Mouse (Mus musculus) neural tube, embryonic 15.5 days (tissue): ENCODE measurements around the gene Acoxl. TPM values are rescaled to one million over a fixed set of nuclear protein-coding genes. Genes with fewer than 3 reads are reported as not detected.
A peak's percentile ranks its signal among the peaks of the same experiment; 100 is the strongest.

Experiments
- ATAC-seq: fragments of 200-750 bp; cut with Nextera tagmentation; 2 replicates; pipeline ENCODE4 v1.8.0; 2017; ENCODE audit warnings: mild to moderate bottlenecking, moderate TSS enrichment, moderate library complexity; ENCODE audit not compliant: low FRiP score
- H3K27ac ChIP-seq: fragments of 300-500 bp; sonication (generic); replicated peaks from 2 replicates; pipeline ENCODE4 v1.5.1; 2015; ENCODE audit warnings: mild to moderate bottlenecking, inconsistent platforms
- H3K27me3 ChIP-seq: fragments of 300-500 bp; sonication (generic); replicated peaks from 2 replicates; pipeline ENCODE4 v1.6.1; 2015; ENCODE audit warnings: inconsistent platforms
- H3K36me3 ChIP-seq: fragments of 300-500 bp; sonication (generic); 2 replicates; pipeline ENCODE4 v1.6.1; 2015; ENCODE audit warnings: inconsistent platforms
- H3K4me1 ChIP-seq: fragments of 300-500 bp; sonication (generic); 2 replicates; pipeline ENCODE4 v1.6.1; 2015; ENCODE audit warnings: inconsistent platforms
- H3K4me2 ChIP-seq: fragments of 300-500 bp; sonication (generic); 2 replicates; pipeline ENCODE4 v1.6.1; 2015; ENCODE audit warnings: inconsistent platforms, mild to moderate bottlenecking, moderate library complexity
- H3K4me3 ChIP-seq: fragments of 300-500 bp; sonication (generic); replicated peaks from 2 replicates; pipeline ENCODE4 v1.5.1; 2015; ENCODE audit warnings: mild to moderate bottlenecking, inconsistent platforms
- H3K9ac ChIP-seq: fragments of 300-500 bp; sonication (generic); replicated peaks from 2 replicates; pipeline ENCODE4 v1.6.1; 2015; ENCODE audit warnings: mild to moderate bottlenecking, inconsistent platforms
- H3K9me3 ChIP-seq: fragments of 300-500 bp; sonication (generic); replicated peaks from 2 replicates; pipeline ENCODE4 v1.6.1; 2016; ENCODE audit warnings: inconsistent platforms
- WGBS: fragments of 180-500 bp; shearing (Covaris S2); methylation state at CpG from one replicate; pipeline ENCODE4 v1.1.7; 2015; ENCODE audit warnings: mixed read lengths; 5-methylcytosine and 5-hydroxymethylcytosine counted together
- polyA plus RNA-seq: library from polyadenylated mRNA; unstranded; fragments of >200 nt; fragmentation: Nextera tagmentation; extraction: Ambion mirVana; gene quantifications from 2 replicates; pipeline ENCODE4 v1.2.1, GENCODE M21; 2015

Gene Acoxl
- polyA plus RNA-seq: 0.13 and 0.33 TPM in 2 replicates

DNA sequence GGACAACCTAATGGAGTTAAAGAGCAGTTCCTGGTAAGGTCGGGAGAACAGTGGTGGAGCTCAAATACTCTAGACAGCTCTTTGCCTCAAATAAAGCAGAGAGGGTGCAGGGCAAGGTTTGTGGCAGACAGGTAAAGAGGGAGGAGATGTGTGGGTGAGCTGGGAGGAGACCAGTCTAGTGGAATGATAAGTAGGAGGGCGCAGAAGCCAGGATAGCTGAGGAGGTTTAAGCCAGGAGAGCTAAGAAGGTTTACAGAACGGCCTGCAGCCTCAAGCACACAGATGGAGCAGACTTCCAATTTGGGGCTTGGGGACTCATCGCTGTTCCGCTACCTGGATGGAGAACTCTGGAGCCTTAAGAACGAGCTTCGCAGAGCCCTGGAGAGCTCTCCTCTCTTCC lies at the start of gene Acoxl:
TSS of gene Acoxl (plus strand) at position 301 of the 400 bp plus-strand sequence.
- no peak within 1 kb of the TSS for H3K9ac ChIP-seq
- no peak within 1 kb of the TSS for H3K4me3 ChIP-seq
- no peaks in the 10 kb centered on the region for H3K9me3 ChIP-seq
- H3K27ac ChIP-seq: no peak within 1 kb of the TSS
- H3K4me1 ChIP-seq: no peaks in the 10 kb centered on the region
- no peaks in the 10 kb centered on the region for H3K36me3 ChIP-seq
- no peak within 1 kb of the TSS for H3K4me2 ChIP-seq
- peaks cover 29% of the 10 kb centered on the region for H3K27me3 ChIP-seq
- WGBS: 69% methylated on average over 7 of the region's 7 CpGs
- ATAC-seq: no peak

- Histone ChIP-seq H3K27ac (peak overlapping the region; percentile 60), H3K4me2 (peak overlapping the region; percentile 71), H3K4me3 (peak overlapping the region; percentile 65), H3K36me3 (no peaks in the 10 kb centered on the region), H3K4me1 (peaks cover 29% of the 10 kb centered on the region), H3K9me3 (no peaks in the 10 kb centered on the region), H3K27me3 (no peaks in the 10 kb centered on the region), H3K9ac (peak overlapping the region; percentile 64)
- no peak for ATAC-seq
- 4% methylated on average over 11 of the region's 11 CpGs for WGBS
Observed at GRCm38 (mm10) chr2:127789138-127789537, 49.5 kb upstream of the Acoxl start.

DNA sequence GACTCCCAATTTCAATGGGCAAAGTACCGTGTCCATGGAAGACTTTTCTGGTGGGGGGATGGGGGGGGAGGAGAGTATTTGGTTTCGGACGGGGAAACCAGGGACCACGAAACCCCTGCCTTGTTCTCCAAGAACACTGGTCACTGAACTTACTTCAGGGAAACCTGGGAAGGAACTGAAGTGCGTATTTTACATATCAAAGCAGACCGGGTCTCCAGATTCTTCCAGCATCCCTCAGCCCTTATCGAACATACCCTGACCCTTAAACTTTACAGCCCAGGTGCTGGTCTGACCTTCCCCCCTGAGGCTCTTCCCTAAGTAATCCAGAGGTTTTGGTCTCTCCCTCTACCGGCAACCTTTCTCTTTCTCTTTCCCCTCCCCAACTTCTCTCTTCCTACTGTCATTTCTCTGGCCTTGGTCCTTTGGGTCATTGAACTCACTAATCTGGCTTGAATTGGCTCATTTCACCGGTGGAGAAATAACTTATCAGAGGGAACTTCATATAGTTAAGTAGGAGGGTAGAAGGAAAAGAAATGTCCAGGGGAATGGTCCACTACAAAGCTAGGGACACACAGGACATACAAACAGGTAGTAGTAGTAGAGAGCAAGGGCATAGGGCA lies 48.9 kb upstream of the Acoxl start:
- H3K9me3 ChIP-seq: no peaks in the 10 kb centered on the region
- H3K9ac ChIP-seq: peak overlapping the region; percentile 8; the same call in 1 of the 2 replicates
- ATAC-seq: no peak
- H3K27me3 ChIP-seq: no peaks in the 10 kb centered on the region
- WGBS: 15% methylated on average over 9 of the region's 9 CpGs
- H3K4me1 ChIP-seq: peaks cover 29% of the 10 kb centered on the region
- peak overlapping the region; percentile 71 for H3K4me2 ChIP-seq
- peak overlapping the region; percentile 65; the same call in 1 of the 2 replicates for H3K4me3 ChIP-seq
- no peak overlapping the region for H3K27ac ChIP-seq
- no peaks in the 10 kb centered on the region for H3K36me3 ChIP-seq

DNA sequence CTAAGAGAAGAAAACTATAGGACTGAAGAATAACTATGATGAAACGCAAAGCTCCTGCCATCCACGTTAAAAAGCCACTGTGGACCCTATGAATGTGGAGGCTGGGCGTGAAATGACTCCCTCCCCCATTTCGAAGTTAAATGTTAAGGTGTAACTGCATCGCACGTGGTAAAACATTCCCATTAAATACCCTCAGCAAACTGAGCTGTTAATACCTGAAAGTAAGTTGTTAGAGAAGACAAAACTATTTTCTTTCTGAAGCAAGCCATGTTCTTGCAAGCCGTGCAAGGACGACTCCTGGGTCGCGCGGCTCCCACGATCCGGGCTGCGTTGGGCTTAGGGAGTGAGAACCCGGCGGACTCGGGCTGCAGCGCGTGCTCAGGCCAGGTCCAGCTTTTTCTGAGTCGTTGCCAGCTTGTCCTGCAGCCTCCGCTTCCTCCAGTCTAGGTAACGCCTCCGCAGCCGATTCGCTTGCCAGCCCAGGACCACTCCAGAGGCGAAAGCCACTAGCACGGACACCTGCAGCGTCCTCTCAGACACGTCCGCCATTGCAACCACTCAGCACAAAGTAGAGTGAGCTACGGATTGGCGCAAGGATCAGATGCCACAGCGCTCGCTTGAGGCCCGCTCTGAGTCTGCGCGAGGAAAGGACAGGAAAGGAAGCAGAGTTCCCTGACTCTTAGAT lies 46.6 kb upstream of the Acoxl start, which contains the start of gene Mtln:
TSS of gene Mtln (minus strand) at position 570 of the 685 bp plus-strand sequence.
- Histone ChIP-seq H3K4me3 (peak within 1 kb of the TSS; percentile 85), H3K27me3 (no peaks in the 10 kb centered on the region), H3K36me3 (no peaks in the 10 kb centered on the region), H3K9me3 (no peaks in the 10 kb centered on the region), H3K4me1 (peaks cover 29% of the 10 kb centered on the region), H3K9ac (peak within 1 kb of the TSS; percentile 82), H3K27ac (peak within 1 kb of the TSS; percentile 91), H3K4me2 (peak within 1 kb of the TSS; percentile 62)
- ATAC-seq: peak; percentile 97
- 4% methylated on average over 37 of the region's 37 CpGs for WGBS

- under 1% methylated on average over 56 of the region's 56 CpGs for WGBS
- Histone ChIP-seq H3K4me2 (peak within 1 kb of the TSS; percentile 97), H3K4me1 (peaks cover 11% of the 10 kb centered on the region), H3K9me3 (no peaks in the 10 kb centered on the region), H3K36me3 (no peaks in the 10 kb centered on the region), H3K27me3 (0 out of 2 replicates have a peak, but pooled peaks cover 2% of the 10 kb centered on the region), H3K4me3 (peak within 1 kb of the TSS; percentile 60), H3K9ac (peak within 1 kb of the TSS; percentile 48), H3K27ac (peak within 1 kb of the TSS; percentile 73)
- ATAC-seq: peak; percentile 100
Observed at GRCm38 (mm10) chr2:127831401-127832102, 7.1 kb upstream of the Acoxl start, which contains the start of gene Bub1. Bub1 (minus strand) TSS chr2:127831865.

GRCm38 (mm10) chr2:127832103-127832832 lies 6.4 kb upstream of the Acoxl start:
- WGBS: 37% methylated on average over 11 of the region's 11 CpGs
- Histone ChIP-seq H3K27ac (peak overlapping the region; percentile 73), H3K4me3 (peak overlapping the region; percentile 60), H3K9ac (peak overlapping the region; percentile 48), H3K27me3 (peaks cover 7% of the 10 kb centered on the region; the same call in 1 of the 2 replicates), H3K4me1 (peaks cover 11% of the 10 kb centered on the region), H3K4me2 (peak overlapping the region; percentile 97), H3K36me3 (no peaks in the 10 kb centered on the region), H3K9me3 (no peaks in the 10 kb centered on the region)
- ATAC-seq: peak; percentile 54

- peaks cover 9% of the 10 kb centered on the region; the same call in 1 of the 2 replicates for H3K27me3 ChIP-seq
- H3K9me3 ChIP-seq: no peaks in the 10 kb centered on the region
- no peak overlapping the region for H3K4me3 ChIP-seq
- H3K9ac ChIP-seq: no peak overlapping the region
- no peak overlapping the region for H3K4me2 ChIP-seq
- no peaks in the 10 kb centered on the region for H3K36me3 ChIP-seq
- no peak overlapping the region for H3K27ac ChIP-seq
- no peak for ATAC-seq
- H3K4me1 ChIP-seq: peaks cover 11% of the 10 kb centered on the region
- WGBS: 27% methylated on average over 2 of the region's 2 CpGs
Observed at GRCm38 (mm10) chr2:127832833-127833190, 5.9 kb upstream of the Acoxl start.

GRCm38 (mm10) chr2:127839425-127839824 lies 749 bp downstream of the Acoxl start:
- no peak overlapping the region for H3K27ac ChIP-seq

DNA sequence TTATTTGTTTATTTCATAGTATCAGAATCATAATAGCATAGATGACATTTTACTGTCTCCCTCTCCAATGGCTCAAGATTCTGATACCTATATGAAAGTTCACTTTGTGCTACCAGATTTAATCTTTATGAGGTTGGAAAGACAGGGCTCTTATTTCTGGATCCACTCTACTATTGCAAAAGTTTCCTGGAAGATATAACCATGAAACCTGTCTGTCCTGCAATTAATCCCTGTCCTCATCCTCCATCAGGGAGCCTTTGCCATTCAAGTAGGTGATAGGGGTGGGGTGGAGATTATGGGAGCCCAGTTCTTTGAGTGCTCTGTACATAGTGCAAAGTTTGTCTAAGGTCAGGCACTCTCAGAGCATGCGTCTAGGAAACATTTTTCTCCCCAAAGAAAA lies 2.7 kb downstream of the Acoxl start:
- ATAC-seq: no peak

More at GRCm38 (mm10) chr2:127839425-127839824, 749 bp downstream of the Acoxl start:
- H3K27me3 ChIP-seq: peaks cover 29% of the 10 kb centered on the region
- H3K4me2 ChIP-seq: no peak overlapping the region
- no peak overlapping the region for H3K9ac ChIP-seq
- 19% methylated on average over 11 of the region's 11 CpGs for WGBS
- H3K9me3 ChIP-seq: no peaks in the 10 kb centered on the region
- ATAC-seq: no peak
- H3K4me1 ChIP-seq: no peaks in the 10 kb centered on the region
- H3K4me3 ChIP-seq: no peak overlapping the region
- no peaks in the 10 kb centered on the region for H3K36me3 ChIP-seq

GRCm38 (mm10) chr2:127842421-127842820 lies 3.7 kb downstream of the Acoxl start:
- Histone ChIP-seq H3K27ac (no peak overlapping the region), H3K27me3 (peaks cover 20% of the 10 kb centered on the region), H3K9me3 (no peaks in the 10 kb centered on the region), H3K9ac (no peak overlapping the region), H3K36me3 (no peaks in the 10 kb centered on the region), H3K4me1 (no peaks in the 10 kb centered on the region), H3K4me3 (no peak overlapping the region), H3K4me2 (no peak overlapping the region)
- no peak for ATAC-seq
- 79% methylated on average over 3 of the region's 3 CpGs for WGBS

More for the DNA sequence above, 2.7 kb downstream of the Acoxl start:
- H3K36me3 ChIP-seq: no peaks in the 10 kb centered on the region
- H3K4me1 ChIP-seq: no peaks in the 10 kb centered on the region
- no peak overlapping the region for H3K9ac ChIP-seq
- no peak overlapping the region for H3K27ac ChIP-seq
- H3K27me3 ChIP-seq: peaks cover 27% of the 10 kb centered on the region
- no peak overlapping the region for H3K4me2 ChIP-seq
- H3K4me3 ChIP-seq: no peak overlapping the region
- H3K9me3 ChIP-seq: no peaks in the 10 kb centered on the region
- WGBS: 84% methylated on average over 1 of the region's 1 CpGs

GRCm38 (mm10) chr2:127845346-127845982 lies 6.8 kb downstream of the Acoxl start:
- Histone ChIP-seq H3K4me1 (no peaks in the 10 kb centered on the region), H3K4me2 (no peak overlapping the region), H3K4me3 (no peak overlapping the region), H3K9me3 (no peaks in the 10 kb centered on the region), H3K36me3 (no peaks in the 10 kb centered on the region), H3K27ac (no peak overlapping the region), H3K9ac (no peak overlapping the region), H3K27me3 (no peaks in the 10 kb centered on the region)
- no peak for ATAC-seq
- WGBS: 67% methylated on average over 7 of the region's 7 CpGs
